Mouse (Mus musculus): ENCODE results near the gene Slc10a4.

The Slc10a4 gene

GRCm38 (mm10) chr5:73023801-73024200, 17.1 kb downstream of the Slc10a4 start:
- DNase-seq: no peak

- no peak for DNase-seq
These were observed 22.0 kb downstream of the Slc10a4 start for GRCm38 (mm10) chr5:73028646-73029045.

- no peak for DNase-seq
These were observed 25.8 kb downstream of the Slc10a4 start for GRCm38 (mm10) chr5:73032481-73032880.

- DNase-seq: no peak
These were observed 37.4 kb downstream of the Slc10a4 start for GRCm38 (mm10) chr5:73044055-73044454.

GRCm38 (mm10) chr5:73047651-73048245, 41.1 kb downstream of the Slc10a4 start:
- no peak for DNase-seq

- no peak for DNase-seq
These were observed 47.2 kb downstream of the Slc10a4 start for GRCm38 (mm10) chr5:73053933-73054332.

- no peak for DNase-seq
These were observed 49.8 kb downstream of the Slc10a4 start for GRCm38 (mm10) chr5:73056457-73056856.

- DNase-seq: no peak
These were observed 50.3 kb downstream of the Slc10a4 start for GRCm38 (mm10) chr5:73056937-73057336.

GRCm38 (mm10) chr5:73061506-73062155, 54.9 kb downstream of the Slc10a4 start:
- no peak for DNase-seq

Data from cerebellum, adult 9-10 months (tissue).